Mouse (Mus musculus): ENCODE measurements at regions not wholly inside any gene's neighbourhood (a gene's known extent, or its start where the extent isn't known, plus 50 kb on each side); places are given as distances from the start of the nearest gene placed in this dataset.

- no peak for TF ChIP-seq CTCF (IDR thresholded peaks at IDR 0.05; ENCODE audit: low read depth)
- TF ChIP-seq EP300 (IDR thresholded peaks at IDR 0.05; ENCODE audit: low read depth) = no peak
Measured at GRCm38 (mm10) chr3:130901343-130901742, 171.1 kb upstream of the Rpl34 start.

All from liver, embryonic 14.5 days (tissue).